Mouse (Mus musculus) inflammation-experienced regulatory T-cells, adult 16 weeks (primary cell): ENCODE measurements around the gene Mup8. TPM values are rescaled to one million over a fixed set of nuclear protein-coding genes. Genes with fewer than 3 reads are reported as not detected.

Experiments used
- polyA plus RNA-seq: library from polyadenylated mRNA; unstranded; fragments of 100-300 nt; shearing (Covaris generic); gene quantifications from one replicate; pipeline ENCODE4 v1.2.1, GENCODE M21; 2017

Gene Mup8
- polyA plus RNA-seq, result not detected

DNA sequence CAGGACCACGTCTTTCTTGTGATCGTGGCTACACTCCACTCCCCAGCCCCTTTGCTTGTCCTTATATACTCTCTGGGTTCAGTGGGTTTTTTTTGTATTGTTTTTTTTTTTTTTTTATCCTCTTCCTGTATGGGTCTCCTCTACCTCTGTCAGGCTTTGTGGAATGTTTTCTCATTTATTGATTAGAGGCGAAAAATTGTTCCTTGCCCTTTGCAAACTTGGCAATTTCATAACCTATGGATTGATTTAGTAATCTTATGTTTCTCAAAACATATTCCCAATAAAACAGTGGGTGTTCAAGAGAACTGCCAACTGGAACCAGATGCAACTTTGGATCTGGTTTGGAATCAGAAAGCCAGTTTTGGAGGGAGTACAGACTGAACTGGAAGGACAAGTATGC is at the start of gene Mup8:
Mup8 (minus strand) TSS at position 101 of the 400 bp plus-strand sequence.

Other genes starting within 250 kb of the Mup8 start
- gene Mup7, start 152.1 kb downstream of the Mup8 start, polyA plus RNA-seq, result not detected
- gene Mup2, start 68.3 kb downstream of the Mup8 start, polyA plus RNA-seq, result not detected
- gene Mup9, start 199.4 kb upstream of the Mup8 start, polyA plus RNA-seq, result not detected